Mouse (Mus musculus): ENCODE measurements at regions not wholly inside any gene's neighbourhood (a gene's known extent, or its start where the extent isn't known, plus 50 kb on each side); places are given as distances from the start of the nearest gene placed in this dataset.

- DNase-seq (ENCODE audit: low spot score) = no peak
- Histone ChIP-seq H3K4me1 (replicated peaks; ENCODE audit: control insufficient read depth, insufficient read depth, low read length) (no peaks in the 10 kb centered on the region), H3K27ac (ENCODE audit: low read depth) (no peak overlapping the region), H3K9ac (ENCODE audit: low read length) (no peak overlapping the region), H3K4me2 (ENCODE audit: low read length) (no peak overlapping the region), H3K9me3 (ENCODE audit: control insufficient read depth, low read length) (no peaks in the 10 kb centered on the region), H3K36me3 (ENCODE audit: control insufficient read depth, insufficient read depth, low read length) (no peaks in the 10 kb centered on the region), H3K27me3 (replicated peaks; ENCODE audit: control insufficient read depth, insufficient read depth, low read length) (no peaks in the 10 kb centered on the region), H3K4me3 (ENCODE audit: low read depth, low read length) (no peak overlapping the region)
- ATAC-seq (replicated peaks; ENCODE audit: low FRiP score, low TSS enrichment, low read depth) = no peak
- 74% methylated on average over 2 of the region's 2 CpGs for WGBS
Observed at GRCm38 (mm10) chr16:77279495-77279894, 266.0 kb downstream of the Usp25 start.

- no peaks in the 10 kb centered on the region for H3K27me3 ChIP-seq (replicated peaks; ENCODE audit: control insufficient read depth, insufficient read depth, low read length)
- H3K27ac ChIP-seq (ENCODE audit: low read depth) = no peak overlapping the region
- 0 out of 2 replicates have a peak, but pooled peaks have one; percentile 47 for ATAC-seq (replicated peaks; ENCODE audit: low FRiP score, low TSS enrichment, low read depth)
- H3K36me3 ChIP-seq (ENCODE audit: control insufficient read depth, insufficient read depth, low read length) = no peaks in the 10 kb centered on the region
- WGBS = 28% methylated on average over 3 of the region's 3 CpGs
- H3K9ac ChIP-seq (ENCODE audit: low read length) = no peak overlapping the region
- no peak overlapping the region for H3K4me3 ChIP-seq (ENCODE audit: low read depth, low read length)
- H3K9me3 ChIP-seq (ENCODE audit: control insufficient read depth, low read length) = no peaks in the 10 kb centered on the region
- no peak for DNase-seq (ENCODE audit: low spot score)
- H3K4me1 ChIP-seq (replicated peaks; ENCODE audit: control insufficient read depth, insufficient read depth, low read length) = no peaks in the 10 kb centered on the region
- no peak overlapping the region for H3K4me2 ChIP-seq (ENCODE audit: low read length)
Observed at GRCm38 (mm10) chr16:77273306-77273705, 259.8 kb downstream of the Usp25 start.

- Histone ChIP-seq H3K9ac (ENCODE audit: low read length) (no peak overlapping the region), H3K27me3 (replicated peaks; ENCODE audit: control insufficient read depth, insufficient read depth, low read length) (no peaks in the 10 kb centered on the region), H3K27ac (ENCODE audit: low read depth) (no peak overlapping the region), H3K4me2 (ENCODE audit: low read length) (no peak overlapping the region), H3K9me3 (ENCODE audit: control insufficient read depth, low read length) (no peaks in the 10 kb centered on the region), H3K4me1 (replicated peaks; ENCODE audit: control insufficient read depth, insufficient read depth, low read length) (no peaks in the 10 kb centered on the region), H3K4me3 (ENCODE audit: low read depth, low read length) (no peak overlapping the region), H3K36me3 (ENCODE audit: control insufficient read depth, insufficient read depth, low read length) (no peaks in the 10 kb centered on the region)
- WGBS = 67% methylated on average over 2 of the region's 2 CpGs
- ATAC-seq (replicated peaks; ENCODE audit: low FRiP score, low TSS enrichment, low read depth) = no peak
- no peak for DNase-seq (ENCODE audit: low spot score)
Observed at GRCm38 (mm10) chr16:77268926-77269325, 255.4 kb downstream of the Usp25 start.

- Histone ChIP-seq H3K9ac (ENCODE audit: low read length) (no peak overlapping the region), H3K9me3 (ENCODE audit: control insufficient read depth, low read length) (no peaks in the 10 kb centered on the region), H3K4me1 (replicated peaks; ENCODE audit: control insufficient read depth, insufficient read depth, low read length) (no peaks in the 10 kb centered on the region), H3K27me3 (replicated peaks; ENCODE audit: control insufficient read depth, insufficient read depth, low read length) (no peaks in the 10 kb centered on the region), H3K27ac (ENCODE audit: low read depth) (no peak overlapping the region), H3K4me2 (ENCODE audit: low read length) (no peak overlapping the region), H3K4me3 (ENCODE audit: low read depth, low read length) (no peak overlapping the region), H3K36me3 (ENCODE audit: control insufficient read depth, insufficient read depth, low read length) (no peaks in the 10 kb centered on the region)
- no peak for ATAC-seq (replicated peaks; ENCODE audit: low FRiP score, low TSS enrichment, low read depth)
- DNase-seq (ENCODE audit: low spot score) = no peak
Observed at GRCm38 (mm10) chr16:77267679-77268078, 254.2 kb downstream of the Usp25 start.

- DNase-seq (ENCODE audit: low spot score) = no peak
- no peaks in the 10 kb centered on the region for H3K27me3 ChIP-seq (replicated peaks; ENCODE audit: control insufficient read depth, insufficient read depth, low read length)
- H3K9me3 ChIP-seq (ENCODE audit: control insufficient read depth, low read length) = no peaks in the 10 kb centered on the region
- WGBS = 53% methylated on average over 3 of the region's 3 CpGs
- H3K36me3 ChIP-seq (ENCODE audit: control insufficient read depth, insufficient read depth, low read length) = no peaks in the 10 kb centered on the region
- no peak overlapping the region for H3K4me2 ChIP-seq (ENCODE audit: low read length)
- no peak overlapping the region for H3K27ac ChIP-seq (ENCODE audit: low read depth)
- no peaks in the 10 kb centered on the region for H3K4me1 ChIP-seq (replicated peaks; ENCODE audit: control insufficient read depth, insufficient read depth, low read length)
- ATAC-seq (replicated peaks; ENCODE audit: low FRiP score, low TSS enrichment, low read depth) = no peak
- H3K9ac ChIP-seq (ENCODE audit: low read length) = no peak overlapping the region
- no peak overlapping the region for H3K4me3 ChIP-seq (ENCODE audit: low read depth, low read length)
Observed at GRCm38 (mm10) chr16:77252349-77252748, 238.8 kb downstream of the Usp25 start.

GRCm38 (mm10) chr16:77251422-77251821 is 237.9 kb downstream of the Usp25 start:
- no peak overlapping the region for H3K27ac ChIP-seq (ENCODE audit: low read depth)
- H3K4me2 ChIP-seq (ENCODE audit: low read length) = no peak overlapping the region
- H3K27me3 ChIP-seq (replicated peaks; ENCODE audit: control insufficient read depth, insufficient read depth, low read length) = no peaks in the 10 kb centered on the region
- no peaks in the 10 kb centered on the region for H3K4me1 ChIP-seq (replicated peaks; ENCODE audit: control insufficient read depth, insufficient read depth, low read length)
- ATAC-seq (replicated peaks; ENCODE audit: low FRiP score, low TSS enrichment, low read depth) = no peak
- no peak overlapping the region for H3K4me3 ChIP-seq (ENCODE audit: low read depth, low read length)
- H3K9me3 ChIP-seq (ENCODE audit: control insufficient read depth, low read length) = no peaks in the 10 kb centered on the region
- no peak for DNase-seq (ENCODE audit: low spot score)
- no peak overlapping the region for H3K9ac ChIP-seq (ENCODE audit: low read length)
- WGBS = 56% methylated on average over 3 of the region's 3 CpGs
- no peaks in the 10 kb centered on the region for H3K36me3 ChIP-seq (ENCODE audit: control insufficient read depth, insufficient read depth, low read length)

GRCm38 (mm10) chr16:77240876-77241275 is 227.4 kb downstream of the Usp25 start:
- ATAC-seq (replicated peaks; ENCODE audit: low FRiP score, low TSS enrichment, low read depth) = no peak
- H3K9me3 ChIP-seq (ENCODE audit: control insufficient read depth, low read length) = no peaks in the 10 kb centered on the region
- H3K27me3 ChIP-seq (replicated peaks; ENCODE audit: control insufficient read depth, insufficient read depth, low read length) = no peaks in the 10 kb centered on the region
- no peak overlapping the region for H3K9ac ChIP-seq (ENCODE audit: low read length)
- H3K4me2 ChIP-seq (ENCODE audit: low read length) = no peak overlapping the region
- H3K27ac ChIP-seq (ENCODE audit: low read depth) = no peak overlapping the region
- no peak for DNase-seq (ENCODE audit: low spot score)
- WGBS = 53% methylated on average over 6 of the region's 6 CpGs
- no peaks in the 10 kb centered on the region; the same call in 1 of the 2 replicates for H3K4me1 ChIP-seq (replicated peaks; ENCODE audit: control insufficient read depth, insufficient read depth, low read length)
- H3K36me3 ChIP-seq (ENCODE audit: control insufficient read depth, insufficient read depth, low read length) = no peaks in the 10 kb centered on the region
- H3K4me3 ChIP-seq (ENCODE audit: low read depth, low read length) = no peak overlapping the region

GRCm38 (mm10) chr16:77239176-77239790 is 225.8 kb downstream of the Usp25 start:
- no peak for DNase-seq (ENCODE audit: low spot score)
- Histone ChIP-seq H3K4me1 (replicated peaks; ENCODE audit: control insufficient read depth, insufficient read depth, low read length) (no peaks in the 10 kb centered on the region; the same call in 1 of the 2 replicates), H3K9ac (ENCODE audit: low read length) (no peak overlapping the region), H3K4me3 (ENCODE audit: low read depth, low read length) (no peak overlapping the region), H3K36me3 (ENCODE audit: control insufficient read depth, insufficient read depth, low read length) (no peaks in the 10 kb centered on the region), H3K9me3 (ENCODE audit: control insufficient read depth, low read length) (no peaks in the 10 kb centered on the region), H3K27me3 (replicated peaks; ENCODE audit: control insufficient read depth, insufficient read depth, low read length) (no peaks in the 10 kb centered on the region), H3K27ac (ENCODE audit: low read depth) (no peak overlapping the region), H3K4me2 (ENCODE audit: low read length) (no peak overlapping the region)
- WGBS = 66% methylated on average over 9 of the region's 9 CpGs
- ATAC-seq (replicated peaks; ENCODE audit: low FRiP score, low TSS enrichment, low read depth) = no peak

GRCm38 (mm10) chr16:77238358-77239175 is 225.1 kb downstream of the Usp25 start:
- no peak overlapping the region for H3K9ac ChIP-seq (ENCODE audit: low read length)
- no peak for ATAC-seq (replicated peaks; ENCODE audit: low FRiP score, low TSS enrichment, low read depth)
- 79% methylated on average over 13 of the region's 13 CpGs for WGBS
- H3K4me2 ChIP-seq (ENCODE audit: low read length) = no peak overlapping the region
- H3K36me3 ChIP-seq (ENCODE audit: control insufficient read depth, insufficient read depth, low read length) = no peaks in the 10 kb centered on the region
- no peaks in the 10 kb centered on the region for H3K27me3 ChIP-seq (replicated peaks; ENCODE audit: control insufficient read depth, insufficient read depth, low read length)
- H3K27ac ChIP-seq (ENCODE audit: low read depth) = no peak overlapping the region
- no peak for DNase-seq (ENCODE audit: low spot score)
- no peak overlapping the region for H3K4me3 ChIP-seq (ENCODE audit: low read depth, low read length)
- no peaks in the 10 kb centered on the region for H3K9me3 ChIP-seq (ENCODE audit: control insufficient read depth, low read length)
- H3K4me1 ChIP-seq (replicated peaks; ENCODE audit: control insufficient read depth, insufficient read depth, low read length) = no peaks in the 10 kb centered on the region; the same call in 1 of the 2 replicates

Data from intestine, embryonic 14.5 days (tissue).